Mouse (Mus musculus) cortical plate, adult 2 months (tissue): ENCODE results near the gene Ltf.

ENCODE experiments used
- CTCF ChIP-seq: fragments of 200-500 bp; IDR thresholded peaks from 2 replicates; pipeline ENCODE4 v1.5.1; 2011; ENCODE audit warnings: mild to moderate bottlenecking, control low read depth, low read length; ENCODE audit not compliant: insufficient read depth; ENCODE audit errors: extremely low read depth
- POLR2A ChIP-seq: fragments of 200-500 bp; IDR thresholded peaks from 2 replicates; pipeline ENCODE4 v1.6.1; 2011; ENCODE audit warnings: mild to moderate bottlenecking, low read length, control low read depth; ENCODE audit not compliant: insufficient read depth; ENCODE audit errors: extremely low read depth

- TF ChIP-seq CTCF (no peak), POLR2A (no peak)
Observed at GRCm38 (mm10) chr9:111057544-111058370, 38.7 kb downstream of the Ltf start.
